Mouse (Mus musculus) neural tube, embryonic 12.5 days (tissue): Measurements from ENCODE around the gene Fyb. TPM values are rescaled to one million over a fixed set of nuclear protein-coding genes. Genes with fewer than 3 reads are reported as not detected.

Source experiments
- ATAC-seq: fragments of 200-750 bp; cut with Nextera tagmentation; 2 replicates; pipeline ENCODE4 v1.8.0; 2017; ENCODE audit warnings: low read depth, mild to moderate bottlenecking, moderate TSS enrichment, moderate library complexity; ENCODE audit not compliant: low FRiP score
- H3K27ac ChIP-seq: fragments of 300-500 bp; sonication (generic); 2 replicates; pipeline ENCODE4 v1.5.1; 2016
- H3K27me3 ChIP-seq: fragments of 300-500 bp; sonication (generic); replicated peaks from 2 replicates; pipeline ENCODE4 v1.6.1; 2016; ENCODE audit warnings: mild to moderate bottlenecking
- H3K36me3 ChIP-seq: fragments of 300-500 bp; sonication (generic); 2 replicates; pipeline ENCODE4 v1.6.1; 2016; ENCODE audit warnings: mild to moderate bottlenecking
- H3K4me1 ChIP-seq: fragments of 300-500 bp; sonication (generic); 2 replicates; pipeline ENCODE4 v1.6.1; 2016
- H3K4me2 ChIP-seq: fragments of 300-500 bp; sonication (generic); replicated peaks from 2 replicates; pipeline ENCODE4 v1.6.1; 2016; ENCODE audit warnings: mild to moderate bottlenecking
- H3K4me3 ChIP-seq: fragments of 300-500 bp; sonication (generic); 2 replicates; pipeline ENCODE4 v1.5.1; 2016
- H3K9ac ChIP-seq: fragments of 300-500 bp; sonication (generic); 2 replicates; pipeline ENCODE4 v1.6.1; 2016; ENCODE audit warnings: mild to moderate bottlenecking
- H3K9me3 ChIP-seq: fragments of 300-500 bp; sonication (generic); 2 replicates; pipeline ENCODE4 v1.6.1; 2016; ENCODE audit warnings: mild to moderate bottlenecking
- WGBS: fragments of 180-500 bp; shearing (Covaris S2); methylation state at CpG from one replicate; pipeline ENCODE4 v1.1.7; 2016; 5-methylcytosine and 5-hydroxymethylcytosine counted together
- polyA plus RNA-seq: library from polyadenylated mRNA; unstranded; fragments of >200 nt; fragmentation: Nextera tagmentation; extraction: Ambion mirVana; gene quantifications from 2 replicates; pipeline ENCODE4 v1.2.1, GENCODE M21; 2016

Gene Fyb
- polyA plus RNA-seq, 1 experiment from 2014 or later, result 3.2 TPM

DNA sequence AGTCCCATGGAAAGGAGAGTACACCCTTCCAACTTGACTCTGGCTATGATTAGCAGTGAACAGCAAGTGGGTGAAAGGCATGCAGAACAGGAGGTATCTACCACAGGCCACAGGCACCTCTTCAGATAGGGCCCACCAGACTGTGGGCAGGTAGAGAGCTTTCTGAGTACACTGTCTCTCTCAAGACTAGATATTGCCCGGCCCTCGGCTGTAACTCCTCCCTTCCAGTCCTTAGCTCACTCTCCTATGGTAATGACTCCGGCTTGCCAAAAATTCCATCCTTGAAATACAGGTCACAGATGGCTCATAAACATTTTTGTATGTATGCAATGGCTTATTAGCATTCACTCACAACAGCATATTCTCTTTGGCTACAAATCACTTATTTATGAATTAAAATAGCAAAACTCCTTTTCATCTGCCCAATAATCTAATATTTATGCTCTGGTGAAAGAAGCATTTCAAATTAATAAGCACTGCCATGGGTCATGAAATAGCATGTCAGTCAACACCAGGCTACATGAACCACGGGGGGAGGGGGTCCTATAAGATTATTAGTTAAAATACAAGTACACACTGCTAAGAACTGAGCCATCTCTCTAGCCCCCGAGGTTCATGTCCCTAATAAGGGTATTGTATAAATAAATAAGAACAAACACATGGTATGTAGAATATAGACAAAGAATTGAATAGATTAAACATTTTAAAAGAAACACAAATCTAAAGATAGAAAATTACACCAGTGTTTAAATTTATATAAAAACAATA lies 93.9 kb downstream of the Fyb start:
- H3K9ac ChIP-seq, result no peak overlapping the region
- ATAC-seq, result no peak
- no peak overlapping the region for H3K4me3 ChIP-seq
- H3K27me3 ChIP-seq, result no peaks in the 10 kb centered on the region
- no peak overlapping the region for H3K27ac ChIP-seq
- no peaks in the 10 kb centered on the region for H3K36me3 ChIP-seq
- no peaks in the 10 kb centered on the region for H3K4me1 ChIP-seq
- 82% methylated on average over 5 of the region's 5 CpGs for WGBS
- no peak overlapping the region for H3K4me2 ChIP-seq
- H3K9me3 ChIP-seq, result no peaks in the 10 kb centered on the region

DNA sequence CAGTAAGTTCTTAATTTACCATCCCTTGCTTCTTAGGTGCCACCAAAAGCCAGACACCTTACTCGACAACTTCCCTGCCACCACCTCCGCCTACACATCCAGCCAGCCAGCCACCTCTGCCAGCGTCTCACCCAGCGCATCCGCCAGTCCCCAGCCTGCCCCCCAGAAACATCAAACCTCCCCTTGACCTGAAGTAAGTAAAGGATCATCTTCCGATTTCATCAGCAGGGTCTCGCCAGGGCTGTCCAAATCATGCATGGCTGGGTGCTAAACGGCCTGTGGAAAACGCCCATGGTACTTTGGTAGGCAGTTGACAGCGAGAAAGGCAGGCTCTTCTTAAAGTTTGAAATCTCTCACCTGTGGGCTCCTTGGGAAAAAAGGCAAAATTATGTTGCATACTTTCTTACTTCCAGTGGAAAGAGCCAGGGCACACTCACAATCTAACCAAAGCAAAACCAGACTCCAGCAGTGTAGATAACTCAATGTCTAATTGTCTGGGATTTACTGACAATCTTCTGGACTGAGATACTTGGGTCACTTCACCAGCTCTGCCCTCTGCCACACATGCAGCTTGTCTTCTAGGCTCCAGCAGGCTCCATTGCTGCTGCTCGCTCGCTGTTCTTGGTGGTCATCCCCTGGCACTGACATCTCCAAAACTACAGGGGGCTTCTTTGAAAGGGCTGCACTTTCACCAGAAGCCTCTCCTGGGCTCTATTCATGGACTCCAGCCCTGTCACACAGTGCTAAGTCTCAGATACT lies 97.1 kb downstream of the Fyb start:
- no peaks in the 10 kb centered on the region for H3K9me3 ChIP-seq
- no peaks in the 10 kb centered on the region for H3K36me3 ChIP-seq
- no peak overlapping the region for H3K9ac ChIP-seq
- H3K4me3 ChIP-seq, result no peak overlapping the region
- no peak for ATAC-seq
- no peaks in the 10 kb centered on the region for H3K27me3 ChIP-seq
- WGBS, result 89% methylated on average over 12 of the region's 12 CpGs
- no peak overlapping the region for H3K27ac ChIP-seq
- no peak overlapping the region for H3K4me2 ChIP-seq
- H3K4me1 ChIP-seq, result peaks cover 5% of the 10 kb centered on the region

DNA sequence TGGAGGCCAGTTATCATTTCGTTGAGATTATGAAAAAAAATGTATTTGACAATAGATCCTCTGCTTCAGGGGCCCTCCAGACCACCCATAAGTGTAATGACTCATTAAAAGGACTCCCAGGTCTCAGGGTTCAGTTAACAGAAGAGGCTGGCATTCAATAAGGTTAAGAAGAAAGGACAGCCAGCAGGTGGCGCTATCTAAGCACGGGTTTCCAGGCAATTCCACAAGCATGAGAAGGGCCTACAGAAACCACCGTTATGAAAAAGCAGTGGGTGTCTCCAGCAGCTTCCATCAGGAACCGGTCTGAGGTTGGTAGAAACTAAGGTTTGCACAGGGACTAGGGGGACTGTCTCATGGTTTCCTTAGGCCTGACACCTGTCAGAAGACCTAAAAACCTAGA lies 99.9 kb downstream of the Fyb start:
- Histone ChIP-seq H3K4me1 (peaks cover 12% of the 10 kb centered on the region), H3K4me2 (no peak overlapping the region), H3K36me3 (no peaks in the 10 kb centered on the region), H3K27me3 (no peaks in the 10 kb centered on the region), H3K9ac (no peak overlapping the region), H3K9me3 (no peaks in the 10 kb centered on the region), H3K4me3 (no peak overlapping the region), H3K27ac (no peak overlapping the region)
- WGBS, result 7% methylated on average over 5 of the region's 5 CpGs
- peak; percentile 65 for ATAC-seq

DNA sequence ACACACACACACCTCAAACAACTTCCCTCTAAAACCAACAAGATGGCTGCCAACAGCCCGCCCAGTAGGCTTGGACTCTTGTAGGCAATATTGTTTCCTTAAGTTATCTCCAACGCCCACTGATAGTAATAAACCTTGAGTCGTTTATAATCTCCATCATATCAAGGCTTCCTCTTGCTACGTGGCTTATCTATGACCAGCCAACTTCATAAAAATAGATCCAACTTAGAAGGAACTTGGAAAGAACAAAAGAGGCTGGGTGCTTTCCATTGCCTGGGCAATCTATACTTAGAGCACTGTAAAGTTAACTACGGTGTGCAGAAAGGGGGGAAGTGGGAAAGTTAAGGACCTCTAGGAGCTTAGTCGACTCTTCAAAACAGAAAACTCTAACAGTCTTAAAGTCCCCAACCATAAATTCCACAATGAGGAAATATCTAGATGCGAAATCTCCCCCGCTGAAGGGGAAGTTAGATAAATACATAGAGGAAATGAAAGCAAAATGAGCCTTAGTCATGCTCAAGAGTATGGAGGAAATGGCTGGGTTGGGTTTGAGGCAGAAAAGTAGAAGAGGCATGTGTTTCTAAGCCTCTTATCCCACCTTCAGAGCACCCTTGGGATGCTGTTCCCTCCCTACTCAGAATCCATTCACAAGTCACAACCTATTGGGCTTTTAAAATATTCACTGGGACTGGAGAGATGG lies 101.0 kb downstream of the Fyb start:
- Histone ChIP-seq H3K27ac (no peak overlapping the region), H3K36me3 (no peaks in the 10 kb centered on the region), H3K4me3 (no peak overlapping the region), H3K4me1 (peaks cover 12% of the 10 kb centered on the region), H3K9me3 (no peaks in the 10 kb centered on the region), H3K4me2 (no peak overlapping the region), H3K27me3 (no peaks in the 10 kb centered on the region), H3K9ac (no peak overlapping the region)
- 91% methylated on average over 8 of the region's 8 CpGs for WGBS
- no peak for ATAC-seq

DNA sequence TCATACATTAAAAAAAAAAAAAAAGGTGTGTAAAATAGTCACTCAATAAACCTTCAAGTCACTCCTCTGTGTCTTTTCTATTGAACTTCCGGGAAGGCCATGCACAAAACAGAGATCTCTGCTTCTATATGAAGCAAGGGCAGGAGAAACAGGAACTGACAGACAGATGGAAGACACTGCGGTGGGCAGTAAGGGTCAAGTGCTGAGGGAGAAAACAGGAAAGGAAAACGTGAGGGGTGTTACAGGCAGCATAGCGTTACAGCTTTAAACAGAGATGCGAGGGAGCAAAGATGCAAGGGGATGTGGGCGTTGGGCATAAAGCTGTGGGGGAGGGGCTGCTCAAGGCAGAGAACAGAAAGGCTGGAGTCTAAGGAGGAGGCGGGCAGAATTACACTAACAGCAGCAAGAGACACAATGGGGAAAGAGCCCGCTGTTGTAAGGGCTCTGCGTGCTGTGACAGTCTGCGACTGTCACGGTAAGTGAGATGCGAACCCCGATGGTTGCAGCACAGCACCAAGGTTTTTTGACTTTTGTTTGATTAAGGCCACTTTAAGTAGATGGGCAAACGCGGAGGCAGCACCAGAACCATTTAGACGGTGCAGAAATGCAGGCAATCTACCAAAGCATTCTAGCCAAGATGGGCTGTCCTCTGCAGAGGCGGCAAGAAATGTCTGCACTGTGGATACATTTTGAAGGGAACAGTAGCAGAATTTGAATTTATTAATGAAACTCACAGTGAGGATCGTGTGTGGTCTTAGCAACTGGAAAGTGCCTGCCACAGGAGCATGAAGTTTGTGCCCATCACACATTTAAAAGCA lies 101.9 kb downstream of the Fyb start:
- peak overlapping the region; percentile 51 for H3K4me2 ChIP-seq
- no peaks in the 10 kb centered on the region for H3K9me3 ChIP-seq
- no peaks in the 10 kb centered on the region for H3K27me3 ChIP-seq
- peak; percentile 71 for ATAC-seq
- H3K4me3 ChIP-seq, result peak overlapping the region; percentile 9; the same call in 1 of the 2 replicates
- no peaks in the 10 kb centered on the region for H3K36me3 ChIP-seq
- H3K4me1 ChIP-seq, result peaks cover 12% of the 10 kb centered on the region
- no peak overlapping the region for H3K27ac ChIP-seq
- peak overlapping the region; percentile 1; the same call in 1 of the 2 replicates for H3K9ac ChIP-seq
- 11% methylated on average over 18 of the region's 18 CpGs for WGBS

DNA sequence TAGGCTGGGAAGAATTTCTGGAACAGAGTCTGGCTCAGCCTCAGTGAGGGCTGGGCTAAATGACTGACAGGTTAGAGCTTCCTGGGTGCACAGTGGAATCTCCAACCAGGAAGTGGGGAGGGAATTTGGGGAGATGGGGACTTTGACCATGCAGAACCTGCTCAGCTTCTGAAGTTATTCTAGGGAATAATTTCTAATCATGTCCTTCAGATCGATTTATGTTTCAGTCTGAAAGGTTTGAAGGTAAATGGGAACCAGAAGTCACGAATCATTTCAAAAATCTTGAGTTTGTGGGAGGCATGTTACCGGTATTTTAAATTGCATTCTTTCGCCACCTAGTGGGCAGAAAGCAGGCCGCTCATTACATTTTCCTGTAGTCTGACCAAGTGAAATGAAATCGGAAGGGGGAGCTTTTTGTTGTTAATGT lies 103.0 kb downstream of the Fyb start:
- 8% methylated on average over 6 of the region's 6 CpGs for WGBS
- Histone ChIP-seq H3K4me2 (peak overlapping the region; percentile 51), H3K36me3 (no peaks in the 10 kb centered on the region), H3K27ac (no peak overlapping the region), H3K9me3 (no peaks in the 10 kb centered on the region), H3K4me3 (no peak overlapping the region), H3K9ac (no peak overlapping the region), H3K27me3 (no peaks in the 10 kb centered on the region), H3K4me1 (peaks cover 12% of the 10 kb centered on the region)
- ATAC-seq, result no peak

DNA sequence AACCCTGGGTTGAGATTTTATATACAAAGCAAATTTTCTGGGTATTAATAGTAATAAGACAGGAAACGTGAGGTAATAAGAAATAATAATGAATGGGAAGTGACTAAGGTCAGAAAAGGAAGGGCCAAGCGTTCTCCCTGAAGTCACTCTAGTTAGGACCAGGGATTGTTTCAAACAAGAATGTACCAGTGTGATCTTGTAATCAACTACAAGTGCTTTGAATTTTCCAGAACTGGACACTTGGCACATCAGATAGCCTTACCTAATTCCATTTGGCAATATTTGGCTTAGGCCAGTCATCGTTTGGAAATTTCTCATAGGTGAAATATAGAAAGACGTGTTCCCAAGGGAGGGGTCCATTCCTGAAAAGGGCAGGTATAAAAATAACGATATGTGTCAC lies 103.5 kb downstream of the Fyb start:
- Histone ChIP-seq H3K4me2 (no peak overlapping the region), H3K4me1 (peaks cover 12% of the 10 kb centered on the region), H3K27me3 (no peaks in the 10 kb centered on the region), H3K9me3 (no peaks in the 10 kb centered on the region), H3K36me3 (no peaks in the 10 kb centered on the region), H3K27ac (no peak overlapping the region), H3K4me3 (no peak overlapping the region), H3K9ac (no peak overlapping the region)
- 75% methylated on average over 5 of the region's 5 CpGs for WGBS
- ATAC-seq, result no peak

DNA sequence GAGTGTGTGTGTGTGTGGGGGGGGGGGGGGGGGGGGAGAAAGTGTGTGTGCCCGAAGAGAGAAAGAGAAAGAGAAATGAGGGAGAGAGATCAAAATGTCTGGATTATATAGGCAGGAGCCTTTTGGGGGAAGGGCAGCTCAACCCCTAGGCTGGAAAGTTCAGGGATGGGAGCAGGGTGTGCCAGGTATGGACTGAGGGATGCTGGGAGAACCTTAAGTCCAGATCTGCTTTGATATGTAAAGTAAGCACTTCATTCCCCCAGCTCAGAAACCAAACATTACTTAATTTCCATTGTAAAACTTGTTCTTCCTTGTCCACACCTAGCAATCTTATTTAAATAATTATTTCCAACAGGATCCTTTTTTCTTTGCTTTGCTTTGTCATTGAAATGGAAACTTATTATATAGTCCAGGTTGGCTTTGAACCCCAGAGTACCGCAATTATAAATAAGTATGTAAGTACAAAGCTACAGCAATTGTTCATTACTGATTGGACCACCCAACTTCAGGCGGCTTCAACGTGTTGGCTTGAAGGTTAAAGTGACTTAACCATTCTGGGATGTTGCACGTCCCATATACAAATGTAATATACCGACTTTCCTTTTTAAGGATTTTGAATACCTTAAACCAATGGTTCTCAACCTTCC lies 105.9 kb downstream of the Fyb start:
- 87% methylated on average over 6 of the region's 6 CpGs for WGBS
- Histone ChIP-seq H3K4me1 (peaks cover 12% of the 10 kb centered on the region), H3K27ac (no peak overlapping the region), H3K9me3 (no peaks in the 10 kb centered on the region), H3K4me3 (no peak overlapping the region), H3K27me3 (no peaks in the 10 kb centered on the region), H3K36me3 (no peaks in the 10 kb centered on the region), H3K9ac (no peak overlapping the region), H3K4me2 (no peak overlapping the region)
- ATAC-seq, result no peak

DNA sequence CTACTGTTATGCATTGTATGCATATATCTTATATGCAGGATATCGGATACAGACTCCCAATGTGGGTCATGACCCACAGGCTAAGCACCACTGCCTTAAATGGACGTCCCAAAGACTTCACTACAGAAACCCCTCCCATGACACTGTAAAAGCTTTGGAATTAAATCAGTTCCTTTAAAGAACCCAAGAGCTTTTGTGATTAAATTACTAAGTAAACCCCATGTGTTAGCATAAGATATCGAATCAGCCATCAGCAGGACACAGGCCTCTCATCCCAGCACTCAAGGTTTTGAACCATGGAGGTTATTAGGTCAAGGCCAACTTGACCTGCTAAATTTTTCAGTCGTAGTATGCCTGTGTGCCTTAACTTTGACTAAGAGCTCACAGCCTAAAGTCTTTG lies 106.5 kb downstream of the Fyb start:
- no peak for ATAC-seq
- Histone ChIP-seq H3K27ac (no peak overlapping the region), H3K27me3 (no peaks in the 10 kb centered on the region), H3K4me1 (peaks cover 12% of the 10 kb centered on the region), H3K4me3 (no peak overlapping the region), H3K36me3 (no peaks in the 10 kb centered on the region), H3K9ac (no peak overlapping the region), H3K9me3 (no peaks in the 10 kb centered on the region), H3K4me2 (no peak overlapping the region)
- 78% methylated on average over 4 of the region's 4 CpGs for WGBS

DNA sequence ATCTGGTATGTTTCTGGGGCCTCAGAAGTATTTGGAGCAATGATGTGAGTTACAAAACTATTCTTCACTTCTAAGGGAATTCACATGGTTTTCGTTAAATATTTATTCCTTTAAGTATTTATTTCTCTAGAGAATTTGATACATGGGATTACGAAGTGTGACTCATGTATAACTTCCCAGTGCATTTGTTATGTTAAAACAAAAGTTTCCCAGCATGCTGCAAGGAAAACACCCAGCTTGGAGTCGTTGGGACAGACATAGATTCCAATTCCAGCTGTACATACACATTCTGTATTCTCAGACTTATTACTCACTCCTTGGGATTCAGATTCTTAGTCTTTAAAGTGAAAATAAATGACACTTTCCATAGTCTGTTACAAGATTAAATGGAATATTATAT lies 112.8 kb downstream of the Fyb start:
- Histone ChIP-seq H3K9me3 (no peaks in the 10 kb centered on the region), H3K27me3 (no peaks in the 10 kb centered on the region), H3K36me3 (no peaks in the 10 kb centered on the region), H3K9ac (no peak overlapping the region), H3K4me1 (no peaks in the 10 kb centered on the region), H3K27ac (no peak overlapping the region), H3K4me3 (no peak overlapping the region), H3K4me2 (no peak overlapping the region)
- 75% methylated on average over 3 of the region's 3 CpGs for WGBS
- no peak for ATAC-seq

DNA sequence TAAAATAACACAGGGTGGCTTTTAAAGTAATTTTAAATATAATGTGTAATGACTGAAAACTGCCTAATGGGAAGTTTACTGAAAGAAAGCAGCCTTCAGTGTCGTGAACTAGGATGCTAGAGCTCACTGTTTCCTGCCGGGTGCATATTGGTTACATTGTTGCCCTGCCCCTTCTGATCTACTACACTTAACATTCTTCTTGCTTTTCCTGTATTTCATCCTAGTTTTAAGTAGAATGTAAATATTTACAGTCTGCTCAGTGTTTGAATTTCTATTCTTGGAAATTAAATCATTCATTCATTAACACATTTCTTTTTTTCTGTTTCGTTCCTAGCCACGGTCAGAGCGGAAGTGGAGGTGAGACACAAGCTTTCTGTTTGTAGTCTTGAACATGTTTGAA lies 119.6 kb downstream of the Fyb start:
- no peak overlapping the region for H3K4me2 ChIP-seq

More for the DNA sequence above, 119.6 kb downstream of the Fyb start:
- Histone ChIP-seq H3K4me3 (no peak overlapping the region), H3K36me3 (no peaks in the 10 kb centered on the region), H3K27ac (no peak overlapping the region), H3K27me3 (no peaks in the 10 kb centered on the region), H3K9me3 (no peaks in the 10 kb centered on the region), H3K4me1 (no peaks in the 10 kb centered on the region), H3K9ac (no peak overlapping the region)
- 82% methylated on average over 5 of the region's 5 CpGs for WGBS
- ATAC-seq, result no peak
